8 mouse cellular contexts compared by ENCODE assay signal in the genomic region with DNA sequence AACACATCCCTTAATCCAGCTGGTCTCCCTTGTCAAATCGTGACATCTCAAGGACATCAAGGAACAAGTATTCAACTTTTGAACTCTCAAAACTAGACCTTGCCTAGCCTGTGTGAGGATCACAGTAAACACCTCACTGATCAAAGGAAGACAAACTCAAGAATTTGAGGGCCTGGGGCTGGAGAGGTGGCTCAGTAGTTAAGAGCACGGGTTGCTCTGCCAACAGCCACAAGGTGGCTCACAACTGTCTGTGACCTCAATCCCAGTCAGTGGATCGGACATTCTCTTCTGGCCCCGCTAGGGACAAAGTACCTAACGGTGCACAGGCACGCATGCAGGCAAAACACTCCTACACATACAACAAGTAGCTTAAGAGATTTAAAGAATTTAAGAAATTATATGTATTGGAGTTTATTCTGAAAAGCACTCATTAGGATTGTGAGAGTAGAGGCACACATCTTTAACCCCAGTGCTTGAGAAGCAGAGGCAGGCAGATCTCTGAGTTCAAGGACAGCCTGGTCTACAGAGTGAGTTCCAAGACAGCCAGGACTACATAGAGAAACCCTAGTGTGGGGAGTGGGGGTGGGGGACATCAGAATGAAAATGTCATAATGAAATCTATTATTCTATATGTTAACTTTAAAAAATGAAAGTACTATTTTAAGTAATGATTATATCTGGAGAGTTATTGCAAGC. TPM values are rescaled to one million over a fixed set of nuclear protein-coding genes. Genes with fewer than 3 reads are reported as not detected.
DNase-seq lines count a peak whose midpoint lies in the region; ATAC-seq and TF ChIP-seq lines count a peak whose summit lies in the region.

No protein-coding gene starts in this region.

- H3K4me1 ChIP-seq in lung, adult 2 months (ENCODE audit: control insufficient read depth, insufficient read depth, low read length), result no peaks in the 10 kb centered on the region
- H3K4me1 ChIP-seq in hindbrain, embryonic 15.5 days (replicated peaks), result no peaks in the 10 kb centered on the region

- TF ChIP-seq POLR2A in lung, adult 2 months (IDR thresholded peaks at IDR 0.05; ENCODE audit: borderline replicate concordance, extremely low read depth, low read depth, low read length), result no peak
- TF ChIP-seq POLR2A in brain, embryonic 14.5 days (IDR thresholded peaks at IDR 0.05; ENCODE audit: borderline replicate concordance, extremely low read depth, insufficient read depth, insufficient read length, poor library complexity, severe bottlenecking), result no peak

- peak; percentile 6 for DNase-seq in lung, adult 2 months
- no peak for DNase-seq in lung, postnatal 14 days
- DNase-seq in brain, embryonic 14.5 days (ENCODE audit: low read depth), result peak; percentile 28
- DNase-seq in naive thymus-derived CD4-positive, alpha-beta T cell, adult 2 months (ENCODE audit: low read depth), result peak; percentile 10
- no peak for DNase-seq in thymus, postnatal 36 days
- DNase-seq in left cerebral cortex, adult 9 months (ENCODE audit: low spot score in 2 of 2), result no peak
- no peak for DNase-seq in right cerebral cortex, postnatal 10 days (ENCODE audit: low spot score in 2 of 2)

- peak; percentile 16; the same call in 1 of the 2 replicates for TF ChIP-seq CTCF in lung, adult 2 months (IDR thresholded peaks at IDR 0.05; ENCODE audit: insufficient read depth, low read length)
- TF ChIP-seq CTCF in brain, embryonic 14.5 days (IDR thresholded peaks at IDR 0.05; ENCODE audit: borderline replicate concordance, extremely low read depth, insufficient read depth, insufficient read length), result peak; percentile 42; the same call in 1 of the 2 replicates

- no peak overlapping the region for H3K4me2 ChIP-seq in hindbrain, embryonic 15.5 days

- peaks cover 7% of the 10 kb centered on the region; the same call in 1 of the 2 replicates for H3K9me3 ChIP-seq in hindbrain, embryonic 15.5 days

- H3K4me3 ChIP-seq in lung, adult 2 months (replicated peaks; ENCODE audit: extremely low read depth, low read depth, low read length), result no peak overlapping the region
- H3K4me3 ChIP-seq in hindbrain, embryonic 15.5 days, result no peak overlapping the region

- 0 out of 2 replicates have a peak, but pooled peaks cover 3% of the 10 kb centered on the region for H3K36me3 ChIP-seq in hindbrain, embryonic 15.5 days

- H3K27me3 ChIP-seq in hindbrain, embryonic 15.5 days, result no peaks in the 10 kb centered on the region

- H3K27ac ChIP-seq in hindbrain, embryonic 15.5 days (replicated peaks), result no peak overlapping the region

- no peak overlapping the region for H3K9ac ChIP-seq in hindbrain, embryonic 15.5 days

- ATAC-seq in hindbrain, embryonic 15.5 days (ENCODE audit: low FRiP score, low read depth), result peak; percentile 63; the same call in 1 of the 2 replicates

- WGBS in lung, adult 2 months, result 45% methylated on average over 6 of the region's 6 CpGs
- 61% methylated on average over 6 of the region's 6 CpGs for WGBS in hindbrain, embryonic 15.5 days

RNA-seq across cellular contexts. Expression of a gene that starts 41.2 kb away (rescaled TPM):
- 2.8 and 4.7 TPM in 2 replicates for polyA plus RNA-seq in lung, adult 2 months (2012; rRNA removed)
- polyA plus RNA-seq in brain, embryonic 14.5 days (2012; rRNA removed), result 10.5 and 12.6 TPM in 2 replicates
- polyA plus RNA-seq in hindbrain, embryonic 15.5 days (2015; fragmentation: Nextera tagmentation; extraction: Ambion mirVana), result 25.5 and 26.0 TPM in 2 replicates

Comparison
In these comparisons a context has a peak if more than half of its experiments do, and no peak if none do; other contexts are left out.
1. DNase-seq: peak in lung, adult 2 months (single experiment), brain, embryonic 14.5 days (single experiment) and naive thymus-derived CD4-positive, alpha-beta T cell, adult 2 months (single experiment); none in lung, postnatal 14 days (single experiment), thymus, postnatal 36 days (0 of 2), left cerebral cortex, adult 9 months (0 of 2) and right cerebral cortex, postnatal 10 days (0 of 2).